Mouse (Mus musculus): Measurements from ENCODE around the gene Tmc6.

DNA sequence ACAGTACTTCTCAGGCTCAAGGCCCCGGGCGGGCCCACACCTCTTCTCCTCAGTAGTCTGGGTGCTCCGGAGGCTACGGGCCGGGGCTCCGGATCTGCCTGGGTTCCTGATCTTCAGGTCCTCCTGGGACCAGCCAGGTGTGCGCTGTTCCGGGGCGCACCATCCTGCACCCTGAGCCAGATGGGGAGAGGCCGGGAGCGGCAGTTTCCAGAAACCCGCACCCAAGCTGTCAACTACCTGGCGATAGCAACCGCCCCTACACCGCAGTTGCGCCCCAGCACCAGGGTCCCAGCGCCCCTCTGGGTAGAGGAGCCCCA, 1.8 kb downstream of the Tmc6 start:
- TF ChIP-seq CTCF (IDR thresholded peaks at IDR 0.05), result no peak
- TF ChIP-seq EP300 (IDR thresholded peaks at IDR 0.05; ENCODE audit: insufficient read depth, low read depth, low read length), result no peak
